Mouse (Mus musculus): ENCODE data around the gene Cblc. TPM values are rescaled to one million over a fixed set of nuclear protein-coding genes. Genes with fewer than 3 reads are reported as not detected.
A peak's percentile ranks its signal among the peaks of the same experiment; 100 is the strongest.

Gene Cblc
- total RNA-seq, 2 experiments from 2014 or later, result not detected

DNA sequence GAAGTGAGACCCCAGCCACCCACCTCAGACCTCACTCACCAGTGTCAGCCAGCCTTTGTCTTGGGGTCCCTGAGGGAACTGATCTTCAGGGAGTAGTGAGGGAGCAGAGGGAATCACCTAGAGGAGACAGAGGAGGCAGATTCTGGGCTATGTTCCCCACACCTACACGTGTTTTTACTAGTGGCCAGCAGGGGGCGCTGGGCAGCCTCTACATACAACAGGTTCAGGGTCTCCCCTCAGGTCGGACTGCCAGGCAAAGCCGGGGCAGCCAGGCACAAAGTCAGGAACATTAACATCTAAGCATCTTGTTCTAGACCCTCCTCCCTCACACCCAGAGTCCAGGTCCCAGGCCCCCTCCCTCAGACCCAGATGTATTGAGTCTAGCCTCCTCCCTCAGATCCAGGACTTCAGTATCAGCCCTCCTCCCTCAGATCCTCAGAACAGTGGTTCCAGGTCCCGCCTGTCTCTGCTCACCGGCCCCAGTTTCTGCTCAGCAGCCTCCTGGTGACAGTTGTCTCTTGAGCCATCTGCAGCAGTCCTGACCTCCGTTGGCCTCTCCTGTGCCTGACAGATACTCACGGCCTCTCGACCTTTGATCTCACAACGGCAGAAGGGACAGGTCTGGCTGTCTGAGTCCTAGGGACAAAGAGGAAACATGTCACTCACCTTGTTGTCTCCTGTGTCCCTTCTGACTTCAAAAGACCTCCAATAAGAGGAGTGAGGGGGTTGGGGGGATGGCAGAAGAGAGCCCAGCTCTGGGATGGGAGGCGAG is 11.7 kb downstream of the Cblc start:
- no peak for DNase-seq (ENCODE audit: low spot score in 2 of 2)

DNA sequence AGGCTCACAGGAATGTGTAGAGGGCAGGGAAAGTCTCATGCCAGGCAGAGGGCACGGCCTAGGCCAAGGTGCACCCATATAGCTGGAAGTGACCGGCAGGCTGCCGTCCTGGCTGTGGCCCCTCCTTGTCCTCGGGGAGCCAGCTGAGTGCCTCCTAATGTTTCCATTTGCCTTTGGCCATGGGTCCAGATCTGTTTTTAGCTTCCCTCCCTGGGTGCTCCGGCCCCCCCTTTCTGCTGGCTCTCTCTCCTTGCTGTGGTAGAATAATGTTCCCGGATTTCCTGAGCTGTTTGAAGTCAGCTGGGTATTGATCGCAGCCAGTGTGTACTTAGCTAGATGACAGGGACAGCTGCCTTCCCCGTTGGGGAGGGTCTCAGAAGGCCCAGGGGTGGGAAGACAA is 13.0 kb downstream of the Cblc start:
- DNase-seq (ENCODE audit: low spot score in 2 of 2), result no peak

DNA sequence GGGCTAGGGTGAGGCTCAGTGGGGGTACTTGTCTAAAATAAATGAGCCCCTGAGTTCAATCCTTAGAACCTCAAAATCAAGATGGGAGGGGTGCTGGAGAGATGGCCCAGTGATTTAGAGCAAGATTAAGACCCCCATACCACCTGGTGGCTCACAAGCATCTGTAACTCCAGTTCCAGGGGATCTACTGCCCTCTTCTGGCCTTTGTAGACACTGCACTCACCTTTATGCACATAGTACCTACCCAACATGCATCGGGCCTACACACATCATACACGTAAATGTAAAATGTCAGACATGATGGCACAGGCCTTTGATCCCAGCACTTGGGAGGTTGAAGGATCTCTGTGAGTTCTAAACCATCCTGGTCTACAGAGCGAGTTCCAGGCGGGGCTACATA is 14.0 kb downstream of the Cblc start:
- DNase-seq (ENCODE audit: low spot score in 2 of 2), result no peak

DNA sequence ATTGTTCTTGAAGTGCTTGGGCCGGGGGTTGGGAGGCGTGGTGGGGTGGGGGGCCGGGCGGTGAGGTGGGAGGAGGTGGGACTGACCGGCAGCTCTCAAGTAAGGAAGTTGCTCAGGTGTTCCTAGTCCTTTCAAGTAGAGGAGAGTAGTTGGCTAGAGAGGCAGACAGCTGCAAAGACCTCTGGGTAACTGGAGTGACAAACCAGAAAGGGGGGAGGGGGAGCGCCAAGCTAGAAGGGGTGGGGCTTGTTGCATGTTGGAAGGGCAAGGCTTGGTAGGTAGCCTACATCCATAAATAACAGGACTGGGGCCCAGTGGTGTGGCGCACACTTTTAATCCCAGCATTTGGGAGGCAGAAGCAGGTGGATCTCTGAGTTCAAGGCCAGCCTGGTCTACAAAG is 14.9 kb downstream of the Cblc start:
- DNase-seq (ENCODE audit: low spot score in 2 of 2), result no peak

DNA sequence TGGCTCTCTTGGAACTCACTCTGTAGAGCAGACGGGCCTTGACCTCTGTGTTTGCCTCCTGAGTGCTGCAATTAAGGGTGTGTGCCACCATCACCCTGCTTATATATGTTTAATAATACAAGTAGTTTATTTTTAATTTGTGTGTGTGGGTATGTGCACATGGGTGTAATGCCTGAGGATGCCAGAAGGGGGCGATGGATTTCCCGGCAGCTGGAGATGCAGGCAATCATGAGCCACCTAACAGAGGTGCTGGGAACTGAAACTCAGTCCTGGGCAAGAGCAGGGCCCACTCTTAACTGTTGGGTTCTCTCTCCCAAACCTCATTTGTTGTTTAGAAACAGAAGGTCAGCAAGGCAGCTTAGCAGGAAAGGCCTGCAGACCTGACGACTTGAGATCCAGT is 16.7 kb downstream of the Cblc start:
- DNase-seq (ENCODE audit: low spot score in 2 of 2), result no peak

DNA sequence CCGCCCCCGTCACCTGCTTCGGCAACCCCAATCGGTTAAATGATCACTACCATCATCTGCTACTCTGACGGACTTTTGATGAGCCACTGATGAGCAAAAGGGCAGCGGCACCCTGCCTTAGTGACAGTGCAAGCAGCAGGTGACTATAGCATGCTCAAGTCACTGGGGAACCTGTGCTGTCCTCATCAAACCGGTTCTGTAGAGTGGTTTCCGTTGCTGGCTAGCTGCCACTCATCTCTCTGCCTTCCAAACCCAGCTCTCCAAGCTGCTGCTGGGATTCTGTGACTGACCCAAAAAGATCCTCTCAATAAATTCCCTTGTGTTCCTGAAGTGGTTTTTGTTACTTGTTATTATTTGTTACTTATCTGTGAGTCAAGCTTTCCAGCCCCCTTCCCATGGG is 18.0 kb downstream of the Cblc start:
- no peak for DNase-seq (ENCODE audit: low spot score in 2 of 2)

DNA sequence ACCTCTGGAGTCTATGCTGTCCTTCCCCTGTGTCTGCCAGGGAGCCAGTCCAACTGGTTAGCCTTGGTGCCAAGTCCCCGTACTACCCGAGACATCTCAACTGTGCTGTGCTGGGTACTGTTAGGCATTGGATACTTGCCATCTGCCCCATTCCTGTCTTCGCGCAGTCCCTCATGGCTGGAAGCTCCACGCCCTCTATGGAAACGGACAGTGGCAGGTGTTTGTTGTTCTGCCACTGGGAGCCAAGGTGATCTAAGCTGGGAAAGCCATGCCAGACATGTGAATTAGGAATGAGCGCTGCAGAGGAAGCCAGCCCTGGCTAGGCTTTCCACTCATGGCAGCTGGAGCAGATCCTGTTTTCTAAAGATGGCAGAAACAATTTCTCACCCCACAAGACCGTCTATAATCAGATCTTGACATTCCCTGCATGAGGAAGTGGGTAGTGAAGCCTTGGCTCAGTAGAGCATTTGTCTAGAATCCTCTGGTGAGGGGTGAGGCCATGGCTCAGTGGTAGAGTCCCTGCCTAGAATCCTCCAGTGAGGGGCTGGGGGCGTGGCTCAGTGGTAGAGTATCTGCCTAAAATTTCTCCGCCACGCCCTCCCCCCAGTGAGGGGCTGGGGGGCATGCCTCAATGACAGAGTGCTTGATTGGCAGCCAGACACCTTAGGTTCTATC is 19.4 kb downstream of the Cblc start:
- DNase-seq (ENCODE audit: low spot score in 2 of 2), result no peak

DNA sequence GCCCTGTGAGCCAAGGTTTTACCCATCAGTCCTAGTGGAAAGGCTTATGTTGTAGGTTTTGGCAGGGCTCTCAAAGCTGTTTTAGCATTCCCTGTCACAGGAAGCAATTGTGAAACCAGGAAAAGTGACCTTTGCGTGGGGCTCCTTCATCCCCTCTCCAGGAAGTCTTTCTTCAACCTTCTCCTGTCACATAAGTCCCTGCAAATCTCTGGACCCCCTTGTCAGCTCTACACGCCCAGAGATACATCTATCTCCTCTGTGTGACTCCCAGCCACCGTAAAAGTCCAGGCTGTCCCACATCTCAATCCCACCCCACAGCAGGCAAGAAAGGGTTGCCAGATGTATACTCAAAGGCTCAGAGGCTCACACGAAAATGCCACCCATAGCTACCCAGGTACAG is 24.9 kb downstream of the Cblc start:
- DNase-seq (ENCODE audit: low spot score in 2 of 2), result no peak

DNA sequence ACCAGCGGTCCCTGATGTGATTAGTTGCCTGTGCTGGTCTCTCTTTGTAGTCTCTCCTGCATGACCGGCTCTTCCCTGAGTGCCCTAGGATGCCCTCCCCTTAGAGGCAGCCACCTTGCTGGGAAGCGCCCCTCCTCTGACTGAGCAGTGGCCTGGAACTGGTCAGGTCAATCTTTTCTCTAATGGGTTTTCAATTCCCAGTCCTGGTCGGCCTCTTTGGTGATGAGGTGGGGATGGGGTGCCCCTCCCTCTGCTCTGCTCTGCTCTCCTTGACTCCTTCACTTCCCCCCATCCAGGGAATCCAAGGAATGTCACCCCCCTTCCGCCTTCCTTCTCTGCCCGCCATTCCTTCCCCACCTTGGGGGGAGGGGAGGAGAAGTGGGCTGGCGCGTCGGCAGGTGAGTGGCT is 25.6 kb downstream of the Cblc start, which contains the start of gene Bcam:
Gene Bcam, minus strand, starts transcription at position 33 of the 408 bp plus-strand sequence.
- DNase-seq (ENCODE audit: low spot score in 2 of 2), result no peak

DNA sequence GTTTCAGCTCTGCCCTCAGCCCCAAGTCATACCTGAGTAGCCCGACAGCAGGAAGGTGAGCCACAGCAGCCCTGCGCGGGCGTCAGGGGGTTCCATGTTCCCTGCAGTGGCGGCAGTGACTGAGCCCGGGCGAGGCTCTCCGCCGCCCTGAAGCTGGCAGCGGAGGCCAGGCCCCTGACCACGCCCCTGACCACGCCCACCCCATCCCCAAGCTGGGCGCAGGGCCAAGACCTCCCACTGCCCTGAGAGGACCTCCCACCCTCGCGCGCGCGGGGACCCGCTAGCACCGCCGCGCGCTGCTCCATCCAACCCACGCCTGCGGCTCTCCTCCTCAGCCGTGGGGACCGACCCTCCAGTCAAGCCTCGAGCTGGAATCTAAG is 26.2 kb downstream of the Cblc start:
- DNase-seq (ENCODE audit: low spot score in 2 of 2), result peak; percentile 52 to 61

DNA sequence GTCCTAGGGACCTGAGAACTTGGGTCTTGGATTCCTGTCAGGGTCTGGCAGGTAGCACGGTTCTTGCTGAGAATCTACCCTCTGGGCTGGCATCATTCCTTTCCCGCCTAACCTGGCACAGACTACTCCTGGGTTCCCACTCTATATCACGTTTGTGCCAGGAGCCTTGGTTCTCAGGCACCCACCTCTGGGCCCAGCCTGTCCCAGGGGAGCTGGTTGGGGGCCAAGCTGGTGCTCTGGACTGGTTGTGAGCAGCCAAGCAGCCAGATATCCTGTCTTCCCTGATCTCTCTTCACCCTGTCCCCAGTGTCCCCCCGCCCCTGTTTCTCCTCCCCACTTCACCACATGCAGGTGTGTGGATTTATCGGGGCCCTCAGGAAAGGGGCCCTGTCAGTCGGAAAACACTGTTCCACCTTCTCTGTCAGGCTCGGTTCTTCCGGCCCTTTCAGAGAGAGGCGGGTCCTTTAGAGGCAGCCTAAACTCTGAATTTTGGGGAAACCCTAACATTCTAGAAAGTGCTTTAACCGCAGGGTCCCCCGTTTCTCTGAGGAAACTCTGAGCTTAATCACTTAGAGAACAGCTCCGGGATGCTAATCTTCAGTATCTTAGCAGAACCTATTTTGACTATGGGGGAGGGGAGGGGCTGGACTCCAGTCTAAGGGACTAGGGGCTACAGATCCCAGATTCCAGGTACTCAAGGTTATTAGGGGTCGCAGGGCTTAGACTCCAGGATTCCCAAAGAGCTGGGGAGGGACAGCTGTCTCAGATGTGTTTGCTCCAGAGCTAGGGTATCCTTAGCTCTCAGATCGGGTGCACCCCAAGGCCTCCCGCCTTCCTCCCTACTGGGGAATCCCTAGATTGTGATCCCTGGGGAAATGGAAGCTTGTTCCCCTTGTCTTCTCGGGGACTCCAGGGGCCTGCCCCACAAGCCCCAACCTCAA is 26.9 kb downstream of the Cblc start:
- no peak for DNase-seq (ENCODE audit: low spot score in 2 of 2)

DNA sequence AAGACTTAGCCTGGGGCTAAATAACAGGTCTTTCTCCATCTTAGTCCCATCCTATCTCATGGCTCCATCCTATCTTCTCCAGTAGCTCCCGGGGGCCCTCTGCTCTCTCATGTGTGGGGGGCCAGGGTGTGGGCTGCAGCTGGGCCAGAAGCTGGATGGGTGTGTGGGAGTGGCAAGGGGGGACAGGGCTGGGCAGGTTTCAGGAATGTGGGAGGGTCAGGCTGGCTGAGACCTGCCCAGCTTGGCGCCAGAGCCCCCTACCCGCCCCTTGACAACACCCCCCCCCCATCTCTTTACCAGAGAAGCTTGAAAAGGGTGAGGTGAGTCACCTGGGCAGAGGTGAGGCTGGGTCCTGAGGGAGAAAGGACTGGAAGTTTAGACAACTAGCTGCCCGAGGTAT is 27.6 kb downstream of the Cblc start:
- no peak for DNase-seq (ENCODE audit: low spot score in 2 of 2)

DNA sequence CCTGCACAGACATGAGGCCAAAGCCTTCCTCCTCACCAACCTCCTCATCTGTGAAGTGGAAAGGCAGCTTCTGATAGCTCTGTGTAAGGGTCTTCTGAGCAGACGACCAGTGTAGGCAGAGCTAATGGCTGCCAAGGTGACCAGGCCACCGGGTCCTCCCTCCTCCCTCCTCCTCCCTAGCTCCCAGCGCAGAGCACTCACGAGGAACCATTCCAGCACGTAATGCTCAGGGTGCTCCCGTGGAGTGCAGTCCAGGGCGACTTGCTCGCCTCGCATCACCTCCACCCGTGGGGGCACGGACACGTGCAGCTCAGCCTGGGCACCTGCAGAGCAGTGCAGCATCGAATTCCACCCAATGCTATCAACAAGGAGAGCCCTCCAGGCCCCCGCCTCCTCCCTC is 28.4 kb downstream of the Cblc start:
- no peak for DNase-seq (ENCODE audit: low spot score in 2 of 2)

DNA sequence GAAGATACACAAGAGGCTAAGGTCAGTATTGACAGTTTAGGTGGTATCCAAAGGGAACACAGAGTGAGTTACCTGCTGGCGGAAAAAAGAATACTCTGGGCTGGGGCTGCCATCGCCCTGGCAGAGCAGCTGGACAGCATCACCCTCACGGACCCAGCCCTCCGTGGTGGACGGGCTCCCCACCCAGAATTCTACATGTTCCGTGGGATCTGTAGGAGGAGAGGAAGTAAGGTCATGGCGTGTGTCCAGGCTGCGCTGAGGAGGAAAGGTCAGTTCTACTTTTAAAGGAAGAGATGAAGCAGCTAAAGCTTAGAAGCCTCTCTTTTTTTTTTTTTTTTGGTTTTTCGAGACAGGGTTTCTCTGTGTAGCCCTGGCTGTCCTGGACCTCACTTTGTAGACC is 32.0 kb downstream of the Cblc start:
- DNase-seq (ENCODE audit: low spot score in 2 of 2), result no peak

DNA sequence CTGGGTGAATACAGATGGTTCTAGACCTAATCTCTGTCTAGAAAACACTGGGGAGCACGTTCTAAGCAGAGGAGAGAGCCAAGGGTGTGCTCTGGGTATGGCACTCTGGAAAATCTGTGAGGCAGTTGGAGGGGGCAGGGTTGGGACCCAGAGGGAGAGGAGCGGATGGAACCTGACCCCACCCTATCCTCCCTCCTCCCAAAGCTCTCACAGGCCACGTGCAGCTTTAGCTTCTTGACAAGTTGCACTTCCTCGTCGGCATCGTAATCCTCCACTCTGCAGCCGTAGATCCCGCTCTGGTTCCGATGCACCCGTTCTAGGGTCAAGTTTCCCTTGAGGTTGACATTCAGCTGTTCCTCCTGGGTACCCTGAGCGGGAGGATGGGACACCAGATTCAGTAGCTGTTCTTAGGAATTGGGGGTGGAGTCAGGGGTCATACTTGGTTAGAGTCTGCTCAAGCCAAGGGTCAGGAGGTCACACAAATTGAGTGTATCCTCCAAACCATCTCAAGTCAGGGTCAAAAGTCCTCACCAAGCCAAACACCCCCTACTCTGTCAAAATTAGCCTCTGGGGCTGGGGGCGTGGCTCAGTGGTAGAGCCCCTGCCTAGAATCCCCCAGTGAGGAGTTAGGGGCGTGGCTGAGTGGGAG is 32.7 kb downstream of the Cblc start:
- DNase-seq (ENCODE audit: low spot score in 2 of 2), result no peak

DNA sequence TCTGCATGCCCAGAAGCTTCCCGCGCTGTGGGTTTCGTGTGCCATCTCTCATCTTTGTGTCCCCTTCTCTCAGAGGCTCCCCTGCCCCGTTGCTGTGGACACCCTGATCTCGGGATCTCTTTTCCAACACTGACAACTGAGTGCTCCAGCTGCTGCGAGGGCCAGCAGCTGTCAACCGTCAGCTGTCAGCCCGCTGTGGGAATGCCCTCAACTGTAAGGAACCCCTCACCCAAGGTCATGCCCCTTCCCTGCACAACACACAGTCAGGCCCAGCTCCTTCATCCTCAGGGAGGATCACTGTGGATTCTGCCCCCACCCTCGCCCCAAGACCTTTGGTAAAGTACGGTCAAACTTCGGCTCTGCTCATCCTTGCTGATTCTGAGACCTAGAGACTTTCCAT is 34.3 kb downstream of the Cblc start:
- no peak for DNase-seq (ENCODE audit: low spot score in 2 of 2)

DNA sequence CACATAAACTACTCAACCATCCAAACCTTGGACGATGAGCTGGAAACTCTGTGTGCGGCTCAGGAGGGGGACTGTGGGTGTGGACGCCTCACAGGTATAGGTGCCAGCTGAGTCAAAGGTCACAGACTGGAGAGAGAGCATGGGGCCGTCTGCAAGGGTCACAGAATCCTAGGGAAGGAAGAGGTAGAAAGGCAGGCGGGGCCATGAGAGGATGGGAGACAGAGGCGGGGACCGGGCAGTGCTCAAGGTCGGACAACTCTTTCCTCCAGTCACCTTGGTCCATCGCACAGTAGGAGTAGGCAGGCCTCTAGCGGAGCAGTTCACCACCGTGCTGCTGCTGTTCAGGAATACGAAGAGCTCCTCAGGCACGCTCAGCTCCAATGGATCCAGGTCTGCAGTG is 36.6 kb downstream of the Cblc start:
- no peak for DNase-seq (ENCODE audit: low spot score in 2 of 2)

DNA sequence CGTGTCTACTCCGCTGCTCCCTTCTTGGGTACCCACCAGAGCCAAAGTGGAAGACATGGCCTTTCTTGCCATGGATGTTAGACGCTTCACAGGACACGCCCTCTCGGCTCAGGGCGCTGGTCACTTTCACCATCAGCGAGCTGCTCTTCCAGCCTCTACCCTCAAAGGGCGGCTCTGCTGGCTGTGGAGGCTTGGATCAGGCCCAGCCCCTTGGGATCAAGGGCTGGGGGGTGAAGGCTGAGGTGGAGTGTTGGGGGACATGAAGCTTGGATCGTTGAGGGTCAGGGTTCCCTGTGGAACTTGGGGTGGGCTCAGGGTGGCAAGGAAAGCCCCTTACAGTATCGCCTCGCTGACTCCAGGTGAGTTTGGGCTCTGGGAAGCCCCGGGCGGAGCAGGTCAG is 38.0 kb downstream of the Cblc start:
- no peak for DNase-seq (ENCODE audit: low spot score in 2 of 2)

DNA sequence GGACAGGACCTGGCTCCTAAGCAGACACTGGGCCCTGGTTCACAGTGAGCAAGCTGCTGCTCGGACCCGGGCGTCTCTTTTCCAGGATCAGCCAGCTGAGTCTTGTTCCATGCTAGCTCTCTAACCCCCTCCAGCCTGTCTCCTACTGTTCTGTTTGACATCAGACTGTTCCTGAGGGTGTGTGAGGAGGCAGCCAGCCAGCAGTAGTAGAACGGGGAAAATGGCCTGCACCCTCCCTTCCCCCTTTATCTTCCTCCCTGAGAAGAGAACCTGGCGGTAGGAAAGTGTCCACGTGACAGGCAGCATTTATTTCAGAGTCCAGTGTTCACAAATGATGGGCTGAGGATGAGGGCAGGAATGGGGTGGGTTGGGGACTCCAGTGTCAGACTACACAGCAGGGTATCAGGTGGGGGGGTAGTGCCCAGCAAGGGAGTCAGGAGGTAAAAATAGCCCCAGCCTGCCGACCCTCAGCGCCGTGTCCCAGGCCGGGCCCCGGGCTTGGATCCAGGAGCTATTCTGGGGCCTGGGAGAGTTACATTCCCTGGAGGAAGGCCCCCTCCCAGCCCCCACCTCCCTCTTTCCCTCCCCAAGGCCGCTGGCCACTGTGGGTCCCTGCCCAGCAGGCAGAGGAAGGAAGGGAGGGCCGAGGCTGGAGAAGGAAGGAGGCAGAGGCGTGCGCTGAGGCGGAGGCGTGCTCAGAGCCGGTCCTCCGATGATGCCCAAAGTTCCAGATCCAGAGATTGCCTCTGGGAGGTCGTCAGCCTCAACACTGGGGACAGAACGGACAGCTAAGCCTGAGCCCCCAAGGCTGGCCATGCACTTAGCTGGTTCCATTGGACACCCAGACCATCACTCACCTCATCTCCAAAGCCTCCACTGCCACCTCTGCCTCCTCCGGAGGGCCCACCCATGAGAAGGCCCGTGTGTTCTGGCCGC is 40.5 kb downstream of the Cblc start:
- DNase-seq (ENCODE audit: low spot score in 2 of 2), result no peak

DNA sequence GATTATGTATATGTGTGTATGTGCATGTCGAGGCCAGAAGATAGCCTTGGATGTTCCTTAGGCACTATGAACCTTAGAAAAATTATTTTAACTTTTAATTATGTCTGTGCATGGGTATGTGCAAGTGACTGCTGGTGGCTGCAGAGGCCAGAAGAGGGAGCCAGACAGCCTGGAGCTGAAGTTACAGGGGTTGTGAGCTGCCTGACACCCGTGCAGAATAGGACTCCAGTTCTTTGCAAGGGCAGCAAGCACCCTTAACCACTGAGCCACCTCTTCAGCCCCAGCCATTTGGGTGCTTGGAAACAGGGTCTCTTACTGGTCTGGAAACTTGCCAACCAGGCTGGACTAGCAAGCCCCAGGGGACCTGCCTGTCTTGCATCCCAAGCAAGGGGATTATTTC is 41.6 kb downstream of the Cblc start:
- no peak for DNase-seq (ENCODE audit: low spot score in 2 of 2)

Measured in left cerebral cortex, adult 18-20 months (tissue).